Mouse (Mus musculus) naive thymus-derived CD4-positive, alpha-beta T cell, adult 2 months (primary cell): ENCODE data around the gene Gm7356.
"Not testable (repeated sequence)": the region's sequence is repeated elsewhere in the genome, so short reads cannot be mapped to it uniquely, and the experiment has no call there.

Experiments used
- DNase-seq: peaks from one replicate; pipeline ENCODE4 v3.0.0-alpha.2; 2011; ENCODE audit warnings: low read depth

Gm7356 gene

DNA sequence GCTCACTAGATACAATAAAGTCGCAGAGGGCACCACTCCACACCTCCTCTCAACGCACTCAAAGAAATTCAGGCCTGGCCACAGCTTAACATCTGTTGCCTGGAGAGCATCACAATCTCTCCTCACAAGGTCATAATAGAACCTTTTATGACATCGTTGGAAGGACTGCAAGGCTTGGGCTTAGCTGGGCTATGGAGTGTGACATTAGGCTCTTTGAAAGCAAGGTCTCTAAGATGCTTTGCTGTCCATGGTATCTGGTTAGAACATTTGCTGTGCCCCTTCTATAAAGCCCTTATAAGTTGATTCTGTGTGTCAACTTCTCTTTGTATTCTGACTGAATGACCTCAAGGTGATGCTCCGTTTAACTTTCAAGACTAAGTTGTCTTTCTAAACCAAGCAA is at the start of gene Gm7356:
TSS of gene Gm7356 (minus strand) at position 101 of the 400 bp plus-strand sequence.
- DNase-seq = not testable (repeated sequence)

DNA sequence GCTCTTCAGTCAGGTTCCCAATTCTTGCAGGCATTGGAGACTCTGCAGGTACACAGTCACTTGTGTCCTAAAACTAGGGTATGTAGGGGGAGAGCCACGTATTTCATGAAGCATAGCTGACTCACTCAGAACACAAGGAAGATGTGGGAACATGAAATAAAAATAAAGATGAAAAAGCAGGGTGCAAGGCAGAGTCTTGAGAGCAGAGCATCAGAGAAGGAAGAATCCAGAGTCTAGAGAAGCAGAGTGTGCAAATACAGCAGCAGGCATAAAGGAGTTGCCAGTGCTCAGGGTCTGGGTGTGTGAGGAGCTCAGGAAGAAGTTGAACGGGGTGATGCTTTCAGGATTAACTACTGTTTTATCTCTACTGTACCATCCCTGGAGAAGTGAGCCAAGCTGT is 38.4 kb upstream of the Gm7356 start:
- DNase-seq = not testable (repeated sequence)

DNA sequence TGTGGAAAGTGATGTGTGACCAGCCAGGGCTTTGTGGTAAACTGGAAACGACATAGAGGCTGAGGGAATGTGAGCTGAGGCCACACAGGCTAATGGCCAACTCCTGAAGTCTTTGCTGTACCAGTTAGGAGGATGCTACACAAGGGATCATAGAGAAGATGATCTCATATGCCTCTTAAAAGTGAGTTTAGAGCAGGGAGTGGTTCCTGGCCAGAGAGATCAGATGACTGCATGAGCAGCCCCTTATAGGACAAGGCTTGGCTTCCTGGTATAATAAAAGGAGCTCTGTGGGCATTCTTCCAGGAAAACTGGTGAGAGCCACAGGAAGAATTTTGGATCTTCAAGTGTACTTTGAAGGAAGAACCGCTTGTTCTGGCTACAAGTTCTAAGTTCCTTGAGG is 33.5 kb upstream of the Gm7356 start:
- DNase-seq = not testable (repeated sequence)

DNA sequence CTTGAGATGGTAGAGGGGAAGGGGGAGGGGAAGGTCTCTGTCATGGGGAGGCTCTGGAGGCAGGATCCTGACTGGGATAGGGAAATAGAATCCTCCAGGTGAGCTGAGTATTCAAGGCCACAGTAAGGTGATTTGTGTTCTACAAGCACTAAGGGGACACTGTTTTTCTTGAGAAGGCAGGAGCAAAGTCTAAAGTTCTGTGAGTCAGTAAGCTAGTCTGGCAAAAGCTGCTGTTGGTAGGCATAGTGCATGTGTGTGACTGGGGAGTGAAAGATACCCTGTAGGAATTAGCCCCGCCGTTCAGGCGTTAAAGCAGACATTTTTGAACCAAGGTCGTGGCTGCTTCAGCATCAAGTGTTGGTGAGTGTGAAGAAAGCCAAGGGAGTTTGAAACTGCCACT is 32.6 kb upstream of the Gm7356 start:
- DNase-seq = not testable (repeated sequence)

DNA sequence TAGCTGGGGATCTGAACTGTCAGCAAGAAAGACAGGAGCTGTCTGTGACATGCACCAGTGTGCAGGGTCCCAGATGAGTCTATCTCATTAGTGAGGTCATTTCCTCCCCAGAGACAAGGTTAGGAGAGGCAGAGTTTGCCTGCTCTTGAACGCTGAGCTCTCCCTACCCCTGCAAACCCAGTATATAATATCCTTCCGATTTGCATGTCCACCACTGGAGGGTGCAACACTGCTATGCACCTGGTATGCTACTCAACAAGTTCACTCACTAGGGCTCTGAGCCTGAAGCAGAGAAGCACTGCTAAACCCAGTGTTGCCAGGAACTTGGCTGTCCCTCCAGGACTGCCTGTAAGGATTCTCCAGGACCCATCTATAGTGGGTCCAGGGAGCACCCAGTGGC is 10.1 kb downstream of the Gm7356 start:
- DNase-seq = not testable (repeated sequence)

DNA sequence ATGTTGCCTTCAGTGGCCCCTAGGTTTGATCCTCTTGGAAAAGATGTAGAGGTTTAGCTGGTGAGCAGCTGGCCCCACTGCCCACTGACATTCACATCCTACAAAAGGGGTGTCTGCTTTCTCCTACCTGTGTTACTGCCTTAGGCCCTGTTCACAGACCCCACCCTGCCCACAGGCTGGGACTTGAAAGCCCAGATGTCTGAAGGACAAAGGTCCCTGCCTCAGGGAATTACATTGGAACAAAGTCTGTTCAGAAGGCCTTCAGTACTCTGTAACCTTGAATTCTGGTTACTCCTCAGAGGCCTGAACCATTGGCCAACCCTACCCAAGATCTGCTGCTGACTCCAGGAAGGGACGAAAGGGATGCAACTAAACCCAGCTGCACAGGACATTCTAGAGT is 15.8 kb downstream of the Gm7356 start:
- no peak for DNase-seq

DNA sequence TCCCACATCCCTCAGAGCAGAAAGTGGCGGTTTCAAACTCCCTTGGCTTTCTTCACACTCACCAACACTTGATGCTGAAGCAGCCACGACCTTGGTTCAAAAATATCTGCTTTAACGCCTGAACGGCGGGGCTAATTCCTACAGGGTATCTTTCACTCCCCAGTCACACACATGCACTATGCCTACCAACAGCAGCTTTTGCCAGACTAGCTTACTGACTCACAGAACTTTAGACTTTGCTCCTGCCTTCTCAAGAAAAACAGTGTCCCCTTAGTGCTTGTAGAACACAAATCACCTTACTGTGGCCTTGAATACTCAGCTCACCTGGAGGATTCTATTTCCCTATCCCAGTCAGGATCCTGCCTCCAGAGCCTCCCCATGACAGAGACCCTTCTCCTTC is 32.7 kb downstream of the Gm7356 start:
- DNase-seq = not testable (repeated sequence)

DNA sequence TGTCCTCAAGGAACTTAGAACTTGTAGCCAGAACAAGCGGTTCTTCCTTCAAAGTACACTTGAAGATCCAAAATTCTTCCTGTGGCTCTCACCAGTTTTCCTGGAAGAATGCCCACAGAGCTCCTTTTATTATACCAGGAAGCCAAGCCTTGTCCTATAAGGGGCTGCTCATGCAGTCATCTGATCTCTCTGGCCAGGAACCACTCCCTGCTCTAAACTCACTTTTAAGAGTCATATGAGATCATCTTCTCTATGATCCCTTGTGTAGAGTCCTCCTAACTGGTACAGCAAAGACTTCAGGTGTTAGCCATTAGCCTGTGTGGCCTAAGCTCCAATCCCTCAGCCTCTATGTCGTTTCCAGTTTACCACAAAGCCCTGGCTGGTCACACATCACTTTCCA is 33.6 kb downstream of the Gm7356 start:
- DNase-seq = not testable (repeated sequence)

DNA sequence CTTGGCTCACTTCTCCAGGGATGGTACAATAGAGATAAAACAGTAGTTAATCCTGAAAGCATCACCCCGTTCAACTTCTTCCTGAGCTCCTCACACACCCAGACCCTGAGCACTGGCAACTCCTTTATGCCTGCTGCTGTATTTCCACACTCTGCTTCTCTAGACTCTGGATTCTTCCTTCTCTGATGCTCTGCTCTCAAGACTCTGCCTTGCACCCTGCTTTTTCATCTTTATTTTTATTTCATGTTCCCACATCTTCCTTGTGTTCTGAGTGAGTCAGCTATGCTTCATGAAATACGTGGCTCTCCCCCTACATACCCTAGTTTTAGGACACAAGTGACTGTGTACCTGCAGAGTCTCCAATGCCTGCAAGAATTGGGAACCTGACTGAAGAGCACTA is 38.5 kb downstream of the Gm7356 start:
- DNase-seq = not testable (repeated sequence)

DNA sequence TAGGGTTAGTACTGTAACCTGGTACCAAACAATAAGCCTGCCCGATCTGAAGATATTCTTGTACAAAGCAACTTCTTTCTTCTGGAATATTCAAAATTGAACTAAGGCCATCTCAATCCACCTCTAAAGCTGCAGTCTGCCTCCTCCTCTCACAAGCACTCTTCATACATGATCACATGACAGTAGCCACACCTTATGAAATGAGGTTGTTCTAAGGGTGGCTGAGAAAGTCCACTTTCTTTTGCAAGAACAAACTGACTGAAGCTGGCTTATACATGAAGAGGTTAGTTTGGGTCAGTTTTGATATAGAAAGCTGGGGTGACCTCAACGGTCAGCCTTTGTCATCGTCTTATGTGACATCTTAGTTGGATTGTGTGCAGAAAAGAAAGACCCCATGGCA is 41.3 kb downstream of the Gm7356 start:
- not testable (repeated sequence) for DNase-seq

DNA sequence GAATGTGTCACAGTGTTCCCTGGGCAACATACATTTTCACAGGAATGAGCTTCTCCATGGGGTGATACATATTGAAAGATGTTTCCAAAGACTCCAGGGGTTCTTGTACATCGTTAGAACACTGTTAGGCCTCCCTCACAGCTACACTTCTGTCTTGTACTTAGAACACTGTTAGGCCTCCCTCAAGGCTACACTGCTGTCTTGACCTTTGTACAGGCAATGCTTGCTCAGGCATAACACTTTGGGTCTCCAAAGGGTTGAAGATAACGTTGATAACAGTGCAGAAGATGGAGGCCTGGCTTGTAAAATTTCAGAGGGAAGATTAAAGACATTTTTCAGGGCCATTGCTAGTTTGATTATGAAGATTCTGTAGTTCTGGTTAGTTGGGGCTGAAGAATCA is 45.4 kb downstream of the Gm7356 start:
- not testable (repeated sequence) for DNase-seq

DNA sequence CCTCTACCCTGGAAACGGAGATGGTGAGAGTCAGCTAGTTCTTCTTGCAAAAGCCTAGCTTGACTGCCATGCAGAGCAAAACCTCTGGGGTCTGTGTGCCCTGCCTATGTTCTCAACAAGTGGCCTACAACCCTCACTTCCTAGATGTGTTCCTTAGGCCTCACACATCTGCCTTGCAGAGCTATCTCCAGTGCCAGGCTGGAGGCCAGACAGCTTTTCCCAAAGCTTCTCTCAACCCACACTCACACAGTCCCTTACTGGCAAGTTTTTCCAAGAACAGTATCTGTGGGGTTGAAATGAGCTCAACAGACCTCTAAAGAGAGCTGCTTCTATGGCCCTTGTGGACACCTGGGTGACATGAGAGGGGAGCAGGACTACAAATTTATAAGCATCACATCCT is 51.9 kb downstream of the Gm7356 start:
- not testable (repeated sequence) for DNase-seq
